Mouse (Mus musculus) MEL-GATA-1-ER (cell line): ENCODE data around the gene A830031A19Rik.

Source experiments
- DNase-seq: peaks from one replicate; pipeline ENCODE4 v3.0.0-alpha.2; 2012; ENCODE audit warnings: low read depth; ENCODE audit errors: extremely low read depth

Gene A830031A19Rik

GRCm38 (mm10) chr11:24076821-24077730 lies 2.2 kb upstream of the A830031A19Rik start:
- DNase-seq, result no peak

- no peak for DNase-seq
These were observed 1.3 kb upstream of the A830031A19Rik start for GRCm38 (mm10) chr11:24076127-24076650.

GRCm38 (mm10) chr11:24075486-24076126 lies 752 bp upstream of the A830031A19Rik start:
- DNase-seq, result no peak

- DNase-seq, result no peak
These were observed 748 bp downstream of the A830031A19Rik start for GRCm38 (mm10) chr11:24074021-24074591.

GRCm38 (mm10) chr11:24065313-24065712 lies 9.5 kb downstream of the A830031A19Rik start:
- no peak for DNase-seq

GRCm38 (mm10) chr11:24064221-24064620 lies 10.6 kb downstream of the A830031A19Rik start:
- no peak for DNase-seq

- no peak for DNase-seq
These were observed 12.3 kb downstream of the A830031A19Rik start for GRCm38 (mm10) chr11:24062495-24063096.

- no peak for DNase-seq
These were observed 13.0 kb downstream of the A830031A19Rik start for GRCm38 (mm10) chr11:24061819-24062218.

- no peak for DNase-seq
These were observed 14.4 kb downstream of the A830031A19Rik start for GRCm38 (mm10) chr11:24060428-24060827.

GRCm38 (mm10) chr11:24059137-24059536 lies 15.7 kb downstream of the A830031A19Rik start:
- DNase-seq, result no peak

GRCm38 (mm10) chr11:24052882-24053281 lies 22.0 kb downstream of the A830031A19Rik start:
- DNase-seq, result peak; percentile 24

GRCm38 (mm10) chr11:24050032-24050757 lies 24.7 kb downstream of the A830031A19Rik start:
- no peak for DNase-seq

- peak; percentile 10 for DNase-seq
These were observed 25.4 kb downstream of the A830031A19Rik start for GRCm38 (mm10) chr11:24049226-24050031.

GRCm38 (mm10) chr11:24044025-24044424 lies 30.8 kb downstream of the A830031A19Rik start:
- no peak for DNase-seq

GRCm38 (mm10) chr11:24020760-24021159 lies 54.1 kb downstream of the A830031A19Rik start:
- no peak for DNase-seq

GRCm38 (mm10) chr11:24018783-24019182 lies 56.1 kb downstream of the A830031A19Rik start:
- no peak for DNase-seq

GRCm38 (mm10) chr11:24016647-24017179 lies 58.1 kb downstream of the A830031A19Rik start:
- no peak for DNase-seq

GRCm38 (mm10) chr11:24016049-24016448 lies 58.8 kb downstream of the A830031A19Rik start:
- DNase-seq, result no peak

- DNase-seq, result no peak
These were observed 60.2 kb downstream of the A830031A19Rik start for GRCm38 (mm10) chr11:24014642-24015041.

GRCm38 (mm10) chr11:24012301-24012700 lies 62.6 kb downstream of the A830031A19Rik start:
- no peak for DNase-seq
